Mouse (Mus musculus) embryonic facial prominence, embryonic 11.5 days (tissue): ENCODE data around the gene Ddt. TPM values are rescaled to one million over a fixed set of nuclear protein-coding genes. Genes with fewer than 3 reads are reported as not detected.

Experiments
- ATAC-seq: fragments of 200-750 bp; cut with Nextera tagmentation; replicated peaks from 2 replicates; pipeline ENCODE4 v1.8.0; 2017; ENCODE audit warnings: low read depth; ENCODE audit not compliant: insufficient number of reproducible peaks, low FRiP score, low TSS enrichment
- DNase-seq: peaks from one replicate; pipeline ENCODE4 v3.0.0-alpha.2; 2015; ENCODE audit warnings: low spot score
- H3K27ac ChIP-seq: fragments of 300-500 bp; sonication (generic); replicated peaks from 2 replicates; pipeline ENCODE4 v1.5.1; 2014; ENCODE audit warnings: mild to moderate bottlenecking, low read depth, low read length, control low read depth
- H3K27me3 ChIP-seq: fragments of 300-500 bp; sonication (generic); 2 replicates; pipeline ENCODE4 v1.6.1; 2014; ENCODE audit warnings: mild to moderate bottlenecking, low read length, moderate library complexity, mixed read lengths; ENCODE audit not compliant: control insufficient read depth, insufficient read depth
- H3K36me3 ChIP-seq: fragments of 300-500 bp; sonication (generic); replicated peaks from 2 replicates; pipeline ENCODE4 v1.6.1; 2014; ENCODE audit warnings: low read depth, mild to moderate bottlenecking, low read length, moderate library complexity, mixed read lengths; ENCODE audit not compliant: control insufficient read depth, insufficient read depth
- H3K4me1 ChIP-seq: fragments of 300-500 bp; sonication (generic); 2 replicates; pipeline ENCODE4 v1.6.1; 2014; ENCODE audit warnings: low read length, mixed read lengths; ENCODE audit not compliant: control insufficient read depth, insufficient read depth
- H3K4me2 ChIP-seq: fragments of 300-500 bp; sonication (generic); 2 replicates; pipeline ENCODE4 v1.6.1; 2014; ENCODE audit warnings: low read depth, mild to moderate bottlenecking, control low read depth, low read length, moderate library complexity
- H3K4me3 ChIP-seq: fragments of 300-500 bp; sonication (generic); 2 replicates; pipeline ENCODE4 v1.5.1; 2014; ENCODE audit warnings: low read depth, low read length, control low read depth
- H3K9ac ChIP-seq: fragments of 300-500 bp; sonication (generic); replicated peaks from 2 replicates; pipeline ENCODE4 v1.6.1; 2014; ENCODE audit warnings: mild to moderate bottlenecking, control low read depth, low read length
- H3K9me3 ChIP-seq: fragments of 300-500 bp; sonication (generic); replicated peaks from 2 replicates; pipeline ENCODE4 v1.6.1; 2016; ENCODE audit warnings: mild to moderate bottlenecking, low read length, inconsistent platforms, mixed read lengths; ENCODE audit not compliant: control insufficient read depth
- WGBS: fragments of 180-500 bp; shearing (Covaris S2); extraction: QIAGEN DNeasy Blood & Tissue Kit; methylation state at CpG from one replicate; pipeline ENCODE4 v1.1.7; 2014; 5-methylcytosine and 5-hydroxymethylcytosine counted together
- polyA plus RNA-seq: library from polyadenylated mRNA; unstranded; fragments of >200 nt; fragmentation: Nextera tagmentation; extraction: Ambion mirVana; gene quantifications from 2 replicates; pipeline ENCODE4 v1.2.1, GENCODE M21; 2014

Ddt gene
- polyA plus RNA-seq, result 92.0 and 103 TPM in 2 replicates

DNA sequence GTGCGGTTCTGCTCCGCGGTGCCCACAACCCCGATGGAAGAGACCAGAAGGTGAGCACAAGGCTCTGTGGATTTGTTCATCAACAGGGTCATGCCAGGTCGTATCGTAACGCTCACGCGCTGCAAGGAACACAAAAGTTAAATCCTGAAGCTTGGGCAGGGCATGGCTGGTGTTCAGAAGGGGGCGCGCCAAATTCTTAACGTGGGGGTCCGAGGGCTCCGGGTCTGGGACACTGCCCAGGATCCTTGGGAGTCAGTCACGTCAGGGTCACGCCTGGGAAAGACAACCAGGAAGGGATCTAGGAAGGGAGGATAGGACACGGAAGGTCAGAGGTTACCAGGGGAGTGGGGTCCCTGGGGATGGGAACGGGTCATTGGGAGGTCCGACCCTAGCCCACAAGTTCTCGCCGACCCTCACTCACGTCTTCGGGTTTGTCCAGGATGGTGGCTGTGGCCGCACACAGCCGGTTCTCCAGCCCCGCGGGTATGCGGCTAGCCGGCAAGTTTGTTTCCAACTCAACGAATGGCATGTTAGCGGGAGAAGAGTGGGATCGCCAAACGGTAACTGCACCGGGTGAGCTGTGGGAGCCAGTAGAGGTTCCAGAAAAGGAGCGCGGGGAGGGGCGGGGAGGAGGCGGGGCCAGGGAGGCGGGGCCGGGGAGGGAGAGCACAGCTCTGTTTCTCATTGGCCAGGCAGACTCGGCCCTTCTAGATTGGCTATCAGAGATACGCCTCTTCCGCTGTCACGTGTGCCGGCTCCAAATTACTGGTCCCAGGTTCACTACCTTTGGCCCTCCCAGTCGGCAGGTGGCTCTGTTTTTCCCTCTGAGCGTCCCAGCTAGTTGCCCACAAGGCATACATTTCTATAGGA lies at the start of gene Ddt:
Gene Ddt, minus strand, starts transcription at position 620 of the 870 bp plus-strand sequence.
- 1% methylated on average over 44 of the region's 47 CpGs for WGBS
- peak; percentile 93 for ATAC-seq

GRCm38 (mm10) chr10:75822443-75822842 lies 49.2 kb upstream of the Ddt start, which contains the start of gene Gstt4:
Gstt4 (minus strand) TSS chr10:75822543.
- no peaks in the 10 kb centered on the region for H3K9me3 ChIP-seq
- no peak within 1 kb of the TSS for H3K27ac ChIP-seq
- H3K4me3 ChIP-seq, result no peak within 1 kb of the TSS
- H3K4me1 ChIP-seq, result no peaks in the 10 kb centered on the region
- no peak for ATAC-seq
- no peak within 1 kb of the TSS for H3K9ac ChIP-seq
- no peaks in the 10 kb centered on the region for H3K27me3 ChIP-seq
- 84% methylated on average over 2 of the region's 2 CpGs for WGBS
- H3K4me2 ChIP-seq, result no peak within 1 kb of the TSS
- no peaks in the 10 kb centered on the region for H3K36me3 ChIP-seq
- DNase-seq, result no peak

More for the DNA sequence above, at the start of gene Ddt:
- peak; percentile 94 for DNase-seq
- Histone ChIP-seq H3K4me1 (no peaks in the 10 kb centered on the region), H3K36me3 (no peaks in the 10 kb centered on the region), H3K4me3 (peak within 1 kb of the TSS; percentile 52), H3K4me2 (peak within 1 kb of the TSS; percentile 85), H3K9me3 (no peaks in the 10 kb centered on the region), H3K27ac (no peak within 1 kb of the TSS), H3K27me3 (no peaks in the 10 kb centered on the region), H3K9ac (peak within 1 kb of the TSS; percentile 59)

DNA sequence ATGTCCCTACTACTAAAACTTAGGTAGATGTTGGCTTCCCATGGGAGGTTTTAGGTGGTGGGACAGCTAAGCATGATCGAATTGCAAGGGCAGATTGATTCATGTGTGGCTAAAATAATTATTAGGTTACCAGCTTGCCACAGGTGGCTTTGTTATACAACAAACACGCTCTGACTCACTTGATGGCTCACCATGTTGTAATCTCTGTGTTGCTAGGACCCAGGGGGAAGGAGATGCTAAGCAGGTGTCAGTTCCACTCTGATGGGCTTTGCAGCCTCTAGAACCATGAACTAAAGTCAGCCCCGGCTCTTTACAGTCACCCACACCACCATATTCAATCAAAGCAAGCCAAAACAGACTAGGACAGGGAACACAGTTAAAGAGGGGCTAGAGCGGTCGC lies 46.7 kb upstream of the Ddt start:
- Histone ChIP-seq H3K27ac (no peak overlapping the region), H3K4me2 (no peak overlapping the region), H3K4me1 (no peaks in the 10 kb centered on the region), H3K27me3 (no peaks in the 10 kb centered on the region), H3K9me3 (no peaks in the 10 kb centered on the region), H3K4me3 (no peak overlapping the region), H3K36me3 (no peaks in the 10 kb centered on the region), H3K9ac (no peak overlapping the region)
- ATAC-seq, result no peak
- 84% methylated on average over 5 of the region's 5 CpGs for WGBS
- no peak for DNase-seq

DNA sequence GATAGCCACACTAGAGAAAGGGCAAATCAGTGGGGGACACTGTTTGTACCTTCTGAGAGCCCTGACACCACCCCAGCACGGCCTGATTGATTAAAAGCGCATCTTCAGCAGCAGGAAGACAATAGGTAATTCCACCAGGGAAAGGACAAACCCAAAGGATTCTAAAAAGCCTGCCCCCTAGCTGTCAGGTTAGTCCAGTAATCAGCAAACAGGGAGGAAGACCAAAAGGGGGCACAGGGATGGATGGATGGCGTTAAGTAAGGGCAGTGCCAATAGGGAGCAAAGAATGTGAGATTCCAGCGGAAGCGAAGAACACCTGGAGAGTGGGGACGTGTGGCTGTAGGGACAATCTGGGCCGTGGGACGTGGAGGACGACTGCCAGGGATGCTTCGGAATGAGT lies 45.4 kb upstream of the Ddt start:
- Histone ChIP-seq H3K36me3 (no peaks in the 10 kb centered on the region), H3K4me2 (no peak overlapping the region), H3K9ac (no peak overlapping the region), H3K4me1 (no peaks in the 10 kb centered on the region), H3K27me3 (no peaks in the 10 kb centered on the region), H3K27ac (no peak overlapping the region), H3K9me3 (no peaks in the 10 kb centered on the region), H3K4me3 (no peak overlapping the region)
- WGBS, result 64% methylated on average over 10 of the region's 10 CpGs
- ATAC-seq (no peak), DNase-seq (no peak)

- Histone ChIP-seq H3K36me3 (no peaks in the 10 kb centered on the region), H3K27me3 (no peaks in the 10 kb centered on the region), H3K4me2 (no peak overlapping the region), H3K9me3 (no peaks in the 10 kb centered on the region), H3K4me1 (no peaks in the 10 kb centered on the region), H3K27ac (no peak overlapping the region), H3K4me3 (no peak overlapping the region), H3K9ac (no peak overlapping the region)
- ATAC-seq (no peak), DNase-seq (no peak)
- WGBS, result 60% methylated on average over 2 of the region's 2 CpGs
Observed at GRCm38 (mm10) chr10:75804217-75804616, 31.0 kb upstream of the Ddt start.

- DNase-seq (peak; percentile 63), ATAC-seq (peak; percentile 24; the same call in 1 of the 2 replicates)
- H3K27ac ChIP-seq, result no peak within 1 kb of the TSS
- H3K9me3 ChIP-seq, result no peaks in the 10 kb centered on the region
- no peaks in the 10 kb centered on the region; the same call in 1 of the 2 replicates for H3K27me3 ChIP-seq
- 2% methylated on average over 18 of the region's 18 CpGs for WGBS
- H3K9ac ChIP-seq, result peak within 1 kb of the TSS; percentile 53
- peak within 1 kb of the TSS; percentile 74 for H3K4me2 ChIP-seq
- H3K4me1 ChIP-seq, result no peaks in the 10 kb centered on the region
- no peaks in the 10 kb centered on the region for H3K36me3 ChIP-seq
- peak within 1 kb of the TSS; percentile 33 for H3K4me3 ChIP-seq
Observed at GRCm38 (mm10) chr10:75798176-75798696, 25.0 kb upstream of the Ddt start, which contains the start of gene Gstt1. Gstt1 (minus strand) TSS chr10:75798584.

- no peaks in the 10 kb centered on the region for H3K4me1 ChIP-seq
- H3K27ac ChIP-seq, result no peak overlapping the region
- H3K4me2 ChIP-seq, result peak overlapping the region; percentile 74
- H3K9me3 ChIP-seq, result no peaks in the 10 kb centered on the region
- ATAC-seq (no peak), DNase-seq (peak; percentile 17)
- peak overlapping the region; percentile 33 for H3K4me3 ChIP-seq
- no peaks in the 10 kb centered on the region for H3K36me3 ChIP-seq
- H3K9ac ChIP-seq, result peak overlapping the region; percentile 53
- no peaks in the 10 kb centered on the region; the same call in 1 of the 2 replicates for H3K27me3 ChIP-seq
- 2% methylated on average over 12 of the region's 12 CpGs for WGBS
Observed at GRCm38 (mm10) chr10:75797619-75798175, 24.5 kb upstream of the Ddt start.
